Mouse (Mus musculus): Measurements from ENCODE around the gene Gm527. TPM values are rescaled to one million over a fixed set of nuclear protein-coding genes. Genes with fewer than 3 reads are reported as not detected.
A peak's percentile ranks its signal among the peaks of the same experiment; 100 is the strongest.

The Gm527 gene
- polyA plus RNA-seq, 1 experiment from 2014 or later: 2.1 TPM

DNA sequence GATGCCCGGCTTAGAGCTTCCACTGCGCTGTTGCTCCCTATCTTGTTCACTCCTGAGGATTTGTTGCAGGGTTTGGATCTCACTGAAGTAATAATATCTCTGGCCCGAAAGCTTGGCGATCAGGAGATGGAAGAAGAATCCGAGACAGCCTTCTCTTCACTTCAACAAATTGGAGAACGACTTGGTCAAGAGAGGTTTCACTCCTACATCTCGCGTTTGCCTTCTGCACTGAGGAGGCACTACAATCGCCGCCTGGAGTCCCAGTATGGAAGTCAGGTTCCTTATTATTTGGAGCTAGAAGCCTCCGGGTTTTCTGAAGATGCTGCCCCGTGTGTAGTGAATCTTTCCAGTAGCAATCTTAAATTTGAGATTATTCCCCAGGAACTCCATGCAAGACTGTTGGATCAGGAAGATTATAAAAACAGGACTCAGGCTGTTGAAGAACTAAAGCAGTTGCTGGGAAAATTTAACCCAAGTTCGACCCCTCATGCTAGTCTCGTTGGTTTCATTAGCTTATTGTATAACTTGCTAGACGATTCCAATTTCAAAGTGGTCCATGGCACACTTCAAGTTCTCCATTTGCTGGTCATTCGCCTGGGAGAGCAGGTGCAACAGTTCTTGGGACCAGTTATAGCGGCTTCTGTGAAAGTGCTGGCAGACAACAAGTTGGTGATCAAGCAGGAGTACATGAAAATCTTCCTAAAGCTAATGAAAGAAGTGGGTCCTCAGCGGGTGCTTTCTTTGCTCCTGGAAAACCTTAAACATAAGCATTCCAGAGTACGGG lies 49.1 kb downstream of the Gm527 start:
- DNase-seq (ENCODE audit: low spot score) (no peak), ATAC-seq (ENCODE audit: low FRiP score, low TSS enrichment) (no peak)
- no peak; the same call in 1 of the 2 replicates for TF ChIP-seq CTCF (IDR thresholded peaks at IDR 0.05; ENCODE audit: low read depth)
- no peak for TF ChIP-seq EP300 (optimal IDR thresholded peaks at IDR 0.05)
- WGBS: 3% methylated on average over 19 of the region's 19 CpGs
- Histone ChIP-seq H3K27ac (replicated peaks) (peak overlapping the region; percentile 95), H3K4me1 (replicated peaks; ENCODE audit: control insufficient read depth, insufficient read depth) (peaks cover 5% of the 10 kb centered on the region; the same call in 1 of the 2 replicates), H3K36me3 (ENCODE audit: control insufficient read depth, insufficient read depth, low read length) (no peaks in the 10 kb centered on the region), H3K9ac (ENCODE audit: low read length) (peak overlapping the region; percentile 93), H3K27me3 (ENCODE audit: control insufficient read depth, insufficient read depth, low read length) (no peaks in the 10 kb centered on the region), H3K4me3 (ENCODE audit: low read depth, low read length) (peak overlapping the region; percentile 90), H3K4me2 (replicated peaks; ENCODE audit: low read depth) (peak overlapping the region; percentile 86), H3K9me3 (ENCODE audit: control insufficient read depth, low read length) (no peaks in the 10 kb centered on the region)

DNA sequence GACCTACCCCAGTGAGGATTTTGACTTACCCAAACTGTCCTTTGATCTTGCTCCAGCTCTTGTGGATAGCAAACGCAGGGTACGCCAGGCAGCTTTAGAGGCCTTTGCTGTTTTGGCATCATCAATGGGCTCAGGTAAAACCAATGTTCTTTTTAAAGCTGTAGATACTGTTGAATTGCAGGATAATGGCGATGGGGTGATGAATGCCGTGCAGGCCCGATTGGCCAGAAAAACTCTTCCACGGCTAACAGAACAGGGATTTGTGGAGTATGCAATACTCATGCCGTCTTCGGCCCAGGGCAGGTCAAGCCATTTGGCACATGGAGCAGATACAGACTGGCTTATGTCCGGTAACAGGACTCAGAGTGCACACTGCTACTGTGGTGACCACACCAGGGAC lies 49.8 kb downstream of the Gm527 start:
- Histone ChIP-seq H3K4me1 (replicated peaks; ENCODE audit: control insufficient read depth, insufficient read depth) (peaks cover 5% of the 10 kb centered on the region; the same call in 1 of the 2 replicates), H3K4me2 (replicated peaks; ENCODE audit: low read depth) (peak overlapping the region; percentile 86), H3K9me3 (ENCODE audit: control insufficient read depth, low read length) (no peaks in the 10 kb centered on the region), H3K9ac (ENCODE audit: low read length) (peak overlapping the region; percentile 93), H3K27me3 (ENCODE audit: control insufficient read depth, insufficient read depth, low read length) (no peaks in the 10 kb centered on the region), H3K36me3 (ENCODE audit: control insufficient read depth, insufficient read depth, low read length) (no peaks in the 10 kb centered on the region), H3K4me3 (ENCODE audit: low read depth, low read length) (peak overlapping the region; percentile 90), H3K27ac (replicated peaks) (no peak overlapping the region)
- DNase-seq (ENCODE audit: low spot score) (no peak), ATAC-seq (ENCODE audit: low FRiP score, low TSS enrichment) (no peak)
- WGBS: under 1% methylated on average over 9 of the region's 9 CpGs
- no peak for TF ChIP-seq CTCF (IDR thresholded peaks at IDR 0.05; ENCODE audit: low read depth)
- no peak for TF ChIP-seq EP300 (optimal IDR thresholded peaks at IDR 0.05)

DNA sequence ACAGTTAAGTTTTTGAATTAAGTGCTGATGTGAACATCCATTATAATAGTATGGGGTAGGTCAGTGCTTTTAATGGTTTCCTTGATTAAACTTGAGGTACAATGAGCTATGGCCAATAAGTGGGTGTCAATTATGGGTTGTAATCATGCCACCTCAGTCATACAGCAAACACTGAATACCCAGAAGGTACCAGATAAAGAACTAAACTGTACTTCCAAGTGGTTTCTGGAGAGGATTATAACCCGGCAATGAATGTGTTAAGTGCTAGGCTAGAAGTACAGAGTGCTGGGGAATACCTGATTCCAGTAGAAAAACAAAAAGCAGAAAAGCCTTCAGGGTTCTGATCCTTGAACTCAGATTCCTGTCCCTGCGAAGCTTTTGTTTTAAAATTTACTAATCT lies 50.4 kb downstream of the Gm527 start:
- 0% methylated on average over 2 of the region's 2 CpGs for WGBS
- Histone ChIP-seq H3K9me3 (ENCODE audit: control insufficient read depth, low read length) (no peaks in the 10 kb centered on the region), H3K27ac (replicated peaks) (no peak overlapping the region), H3K4me1 (replicated peaks; ENCODE audit: control insufficient read depth, insufficient read depth) (peaks cover 5% of the 10 kb centered on the region; the same call in 1 of the 2 replicates), H3K4me3 (ENCODE audit: low read depth, low read length) (peak overlapping the region; percentile 90), H3K27me3 (ENCODE audit: control insufficient read depth, insufficient read depth, low read length) (no peaks in the 10 kb centered on the region), H3K4me2 (replicated peaks; ENCODE audit: low read depth) (peak overlapping the region; percentile 86), H3K36me3 (ENCODE audit: control insufficient read depth, insufficient read depth, low read length) (no peaks in the 10 kb centered on the region), H3K9ac (ENCODE audit: low read length) (peak overlapping the region; percentile 93)
- no peak for DNase-seq (ENCODE audit: low spot score)
- ATAC-seq (ENCODE audit: low FRiP score, low TSS enrichment): no peak
- TF ChIP-seq EP300 (optimal IDR thresholded peaks at IDR 0.05) (no peak), CTCF (IDR thresholded peaks at IDR 0.05; ENCODE audit: low read depth) (no peak)

DNA sequence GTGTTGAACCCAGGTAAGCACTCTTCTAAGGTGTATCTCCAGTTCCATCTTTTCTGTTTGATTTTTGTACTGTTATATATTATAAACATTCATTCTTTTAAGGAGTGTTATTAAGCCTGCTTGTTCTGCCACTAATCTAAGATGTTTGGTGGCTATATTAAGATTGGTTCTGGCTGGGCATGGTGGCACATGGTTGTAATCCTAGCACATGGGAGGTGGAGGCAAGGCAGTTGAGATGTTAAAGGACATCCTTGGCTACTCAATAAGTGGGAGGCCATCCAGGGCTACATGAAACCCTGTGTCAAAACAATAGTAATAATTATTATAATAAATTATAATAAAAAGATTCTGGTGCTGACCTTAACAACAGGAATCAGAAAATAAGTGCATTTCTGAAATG lies 53.7 kb downstream of the Gm527 start:
- no peak overlapping the region for H3K9ac ChIP-seq (ENCODE audit: low read length)
- H3K36me3 ChIP-seq (ENCODE audit: control insufficient read depth, insufficient read depth, low read length): no peaks in the 10 kb centered on the region
- no peak overlapping the region for H3K27ac ChIP-seq (replicated peaks)
- H3K4me3 ChIP-seq (ENCODE audit: low read depth, low read length): no peak overlapping the region
- no peak for TF ChIP-seq EP300 (optimal IDR thresholded peaks at IDR 0.05)
- H3K4me2 ChIP-seq (replicated peaks; ENCODE audit: low read depth): no peak overlapping the region
- no peaks in the 10 kb centered on the region for H3K27me3 ChIP-seq (ENCODE audit: control insufficient read depth, insufficient read depth, low read length)
- ATAC-seq (ENCODE audit: low FRiP score, low TSS enrichment): no peak
- peaks cover 5% of the 10 kb centered on the region; the same call in 1 of the 2 replicates for H3K4me1 ChIP-seq (replicated peaks; ENCODE audit: control insufficient read depth, insufficient read depth)
- no peaks in the 10 kb centered on the region for H3K9me3 ChIP-seq (ENCODE audit: control insufficient read depth, low read length)
- no peak for DNase-seq (ENCODE audit: low spot score)

DNA sequence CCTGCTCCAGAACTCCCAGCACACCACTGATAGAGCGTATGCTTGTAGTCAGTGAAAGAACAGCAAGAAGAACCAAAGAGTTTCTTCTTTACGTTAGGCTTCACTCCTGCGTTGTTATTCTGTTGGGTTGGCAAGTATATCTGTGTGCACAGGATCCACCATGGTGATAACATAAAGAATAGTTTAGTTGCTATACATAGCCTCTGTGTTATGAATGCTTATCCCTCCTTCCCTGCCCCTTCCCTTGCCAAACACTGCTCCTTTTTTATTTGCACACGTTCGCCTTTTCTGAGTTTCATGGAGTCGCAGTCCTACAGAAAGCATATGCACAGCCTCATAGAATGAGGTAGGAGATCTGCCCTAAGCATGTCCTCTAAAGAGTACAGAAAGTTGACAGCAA lies 54.4 kb downstream of the Gm527 start:
- Histone ChIP-seq H3K4me2 (replicated peaks; ENCODE audit: low read depth) (no peak overlapping the region), H3K36me3 (ENCODE audit: control insufficient read depth, insufficient read depth, low read length) (no peaks in the 10 kb centered on the region), H3K27me3 (ENCODE audit: control insufficient read depth, insufficient read depth, low read length) (no peaks in the 10 kb centered on the region), H3K9me3 (ENCODE audit: control insufficient read depth, low read length) (no peaks in the 10 kb centered on the region), H3K27ac (replicated peaks) (no peak overlapping the region), H3K4me1 (replicated peaks; ENCODE audit: control insufficient read depth, insufficient read depth) (peaks cover 5% of the 10 kb centered on the region; the same call in 1 of the 2 replicates), H3K9ac (ENCODE audit: low read length) (no peak overlapping the region), H3K4me3 (ENCODE audit: low read depth, low read length) (0 out of 2 replicates have a peak overlapping the region, but pooled peaks have one; percentile 3)
- no peak for TF ChIP-seq EP300 (optimal IDR thresholded peaks at IDR 0.05)
- no peak for TF ChIP-seq CTCF (IDR thresholded peaks at IDR 0.05; ENCODE audit: low read depth)
- DNase-seq (ENCODE audit: low spot score) (no peak), ATAC-seq (ENCODE audit: low FRiP score, low TSS enrichment) (peak; percentile 53; the same call in 1 of the 2 replicates)
- WGBS: 36% methylated on average over 6 of the region's 6 CpGs

Other genes with a start within 250 kb of the Gm527 start
- 7.6 and 8.1 TPM in 2 replicates for gene Klhl28, start 47.6 kb downstream of the Gm527 start, polyA plus RNA-seq (2015; fragmentation: Nextera tagmentation; extraction: Ambion mirVana)
- gene Togaram1, start 47.9 kb downstream of the Gm527 start, polyA plus RNA-seq (2015; fragmentation: Nextera tagmentation; extraction: Ambion mirVana): 11.3 and 11.4 TPM in 2 replicates
- gene Prpf39, start 118.4 kb downstream of the Gm527 start, polyA plus RNA-seq (2015; fragmentation: Nextera tagmentation; extraction: Ambion mirVana): 17.6 and 18.2 TPM in 2 replicates
- 184 and 187 TPM in 2 replicates for gene Fkbp3, start 156.1 kb downstream of the Gm527 start, polyA plus RNA-seq (2015; fragmentation: Nextera tagmentation; extraction: Ambion mirVana)
- 2.5 and 3.6 TPM in 2 replicates for gene Fancm, start 157.7 kb downstream of the Gm527 start, polyA plus RNA-seq (2015; fragmentation: Nextera tagmentation; extraction: Ambion mirVana)

Data from stomach, postnatal 0 days (tissue).